Mouse (Mus musculus) right cerebral cortex, postnatal 10 days (tissue): ENCODE data around the gene Phykpl.

ENCODE experiments used
- DNase-seq, 2 experiments: peaks; one replicate each; pipeline ENCODE4 v3.0.0; 2021; ENCODE audit warnings: low spot score in 2 of 2

Gene Phykpl

DNA sequence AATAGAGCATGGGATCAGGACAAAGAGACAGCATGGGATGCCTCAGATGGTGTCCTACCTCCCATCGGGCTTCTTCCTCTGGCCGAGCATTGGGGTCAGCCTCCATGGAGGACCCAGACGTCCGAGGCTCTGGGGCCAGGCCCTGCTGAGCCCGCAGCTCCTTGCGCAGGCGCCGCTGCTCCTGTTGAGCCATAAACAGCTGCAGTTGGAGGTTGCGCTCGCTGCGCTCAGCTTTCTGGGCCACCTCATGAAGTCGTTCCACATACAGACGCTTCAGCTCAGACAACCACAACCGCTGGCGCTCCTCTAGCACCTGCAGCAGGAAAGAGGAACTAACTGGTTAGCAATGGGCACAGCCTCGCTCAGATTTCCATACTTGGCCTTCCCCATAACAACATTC lies 59.7 kb downstream of the Phykpl start:
- peak in 1 of 2 experiments; percentile 21 for DNase-seq

DNA sequence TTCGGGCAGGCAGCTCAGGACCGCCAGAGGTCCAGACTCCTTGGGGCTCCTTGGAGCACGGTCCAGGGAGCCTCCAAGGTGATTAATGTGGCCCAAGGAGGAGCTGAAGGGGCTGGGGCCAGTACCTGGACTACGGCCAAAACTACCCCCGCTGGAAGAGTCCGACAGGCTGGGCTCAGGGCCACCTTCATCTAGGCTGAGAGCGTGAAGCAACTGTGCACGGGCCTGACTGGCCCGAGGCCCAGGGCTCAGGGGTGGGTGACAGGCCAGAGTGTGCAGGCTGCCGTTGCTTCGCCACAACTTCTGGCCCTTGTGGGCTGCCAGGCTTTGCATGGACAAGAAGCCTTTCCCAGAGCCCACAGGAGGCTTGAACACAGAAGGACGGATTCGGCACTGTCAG lies 60.7 kb downstream of the Phykpl start:
- peak in 1 of 2 experiments; percentile 36 for DNase-seq

DNA sequence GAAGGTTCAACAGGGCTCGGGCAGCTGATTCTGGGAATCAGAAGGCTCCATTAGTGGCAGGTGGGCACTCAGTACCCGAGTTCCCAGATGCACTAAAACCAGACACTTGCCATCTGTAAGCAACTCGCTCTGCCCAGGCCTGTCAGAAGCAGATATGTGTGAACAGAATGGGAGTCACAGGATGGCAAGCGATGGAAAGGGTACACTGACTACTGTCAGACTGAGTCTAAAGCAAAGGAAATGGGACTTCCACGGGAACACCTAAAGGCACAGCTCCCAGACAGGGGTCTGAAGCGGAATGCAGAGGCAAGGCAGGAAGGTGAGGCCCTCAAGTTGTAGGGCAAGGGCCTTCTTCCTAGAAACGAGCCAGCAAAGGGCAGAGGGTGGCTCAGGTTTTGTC lies 61.7 kb downstream of the Phykpl start:
- DNase-seq = peak in 1 of 2 experiments; percentile 20

DNA sequence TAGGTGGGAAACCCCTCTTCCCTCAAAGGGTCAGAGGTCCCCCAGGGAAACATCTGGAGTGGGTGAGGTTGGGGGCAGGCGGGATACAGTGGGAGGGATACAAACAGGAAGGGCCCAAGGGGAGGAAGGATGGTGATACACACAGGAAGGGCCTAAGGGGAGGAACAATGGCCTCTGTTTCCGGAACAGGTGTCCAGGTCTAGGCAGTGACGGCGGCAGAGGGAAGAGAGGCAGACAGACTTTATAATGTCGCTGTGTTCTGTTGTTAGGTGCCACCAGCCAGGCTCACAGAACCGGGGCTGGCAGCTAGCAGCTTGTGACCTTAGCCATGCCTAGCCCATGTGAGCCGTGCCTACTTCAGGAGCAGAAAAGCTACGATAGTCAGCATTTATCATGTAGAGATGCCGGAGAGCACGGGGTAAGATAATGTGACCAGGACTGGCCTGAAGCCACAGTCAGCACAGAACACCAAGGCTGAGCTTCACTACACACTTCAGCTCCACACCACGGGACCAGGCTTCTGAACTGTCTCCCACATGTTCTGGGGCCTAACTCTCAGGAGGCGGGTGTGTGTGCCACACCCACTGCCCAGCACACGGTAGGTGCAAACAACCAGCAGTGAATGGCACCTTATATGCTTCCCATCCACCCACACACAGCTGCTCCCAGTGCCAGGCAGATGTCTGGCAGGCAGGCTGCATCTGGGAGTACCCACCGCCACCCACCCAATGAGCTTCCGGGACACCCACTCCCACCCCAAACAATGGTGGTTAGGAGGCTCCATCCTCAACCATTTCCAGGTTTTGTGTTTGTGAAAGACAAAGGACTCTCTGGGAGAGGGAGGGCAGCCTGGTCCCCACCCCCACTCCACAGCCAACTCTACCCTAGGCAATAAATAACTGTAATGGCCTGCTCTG lies 62.5 kb downstream of the Phykpl start:
- peak in 1 of 2 experiments; percentile 21 for DNase-seq

DNA sequence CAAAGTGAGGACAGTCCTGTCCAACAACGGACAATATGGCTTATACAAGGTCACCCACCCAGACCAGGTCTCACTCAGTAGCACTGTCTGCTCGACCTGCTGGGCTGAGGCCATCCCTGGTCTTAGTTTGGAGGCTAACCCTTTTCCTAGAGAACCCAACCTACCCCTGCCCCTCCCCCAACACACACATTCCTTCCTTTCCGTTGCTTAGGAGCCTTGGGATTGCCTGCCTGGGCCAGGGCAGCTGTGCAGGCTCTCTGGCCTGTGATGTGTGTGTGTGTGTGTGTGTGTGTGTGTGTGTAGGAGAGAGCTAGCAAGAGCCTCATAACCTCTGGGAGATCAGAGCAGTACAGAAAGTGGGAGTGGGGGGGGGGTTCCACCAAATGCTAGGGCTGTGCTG lies 64.0 kb downstream of the Phykpl start:
- DNase-seq = peak in 1 of 2 experiments; percentile 21

DNA sequence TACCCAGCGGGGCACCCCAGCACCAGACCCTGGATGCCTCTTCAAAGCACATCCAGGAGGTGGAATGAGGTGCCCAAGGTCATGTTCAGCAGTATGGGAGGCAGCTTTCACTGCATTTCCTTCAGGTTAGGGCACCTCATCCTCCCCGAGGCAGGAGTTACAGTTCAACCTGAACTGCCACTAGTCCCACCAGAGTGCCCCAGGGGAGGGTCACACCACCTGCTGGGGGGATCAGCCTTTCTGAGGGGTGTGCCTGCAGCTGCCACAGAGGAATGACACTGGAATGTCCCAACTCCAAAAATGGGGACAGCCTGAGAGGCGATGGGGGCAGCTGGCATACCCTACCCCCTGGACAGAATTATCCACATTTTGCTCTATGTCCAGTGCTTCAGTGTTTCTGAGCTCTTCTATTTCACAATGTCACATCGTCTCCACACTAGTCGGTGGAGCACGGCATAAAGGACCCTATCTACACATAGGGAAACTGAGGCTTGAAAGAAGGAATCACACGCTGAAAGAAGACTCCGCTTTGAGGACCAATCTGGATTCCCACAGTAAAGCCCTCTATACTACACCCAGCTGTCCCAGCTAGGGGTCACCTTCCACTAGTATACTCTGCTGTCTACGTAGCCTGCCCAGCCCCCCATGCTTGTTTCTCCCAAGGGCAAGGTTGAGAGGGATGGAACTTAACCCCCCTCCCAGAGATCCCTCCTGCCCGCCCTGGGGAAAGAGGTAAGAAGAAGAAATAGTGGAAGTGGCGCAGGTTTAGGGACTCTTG lies 64.7 kb downstream of the Phykpl start:
- peak in 1 of 2 experiments; percentile 19 for DNase-seq

DNA sequence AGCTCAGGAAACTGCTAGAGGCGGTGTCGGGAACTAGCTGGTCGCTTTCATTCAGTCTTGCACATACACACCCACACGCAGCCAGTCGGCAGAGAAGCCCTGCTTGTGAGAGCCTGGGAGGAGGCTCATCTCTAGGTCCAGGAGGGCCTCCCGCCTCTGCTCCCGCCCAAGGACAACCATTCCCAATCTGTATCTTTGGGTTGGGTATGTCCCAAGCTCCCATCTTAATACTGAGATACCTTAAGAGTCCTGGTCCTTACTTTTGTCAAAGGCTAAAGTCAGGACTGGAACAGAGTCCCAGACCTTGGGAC lies 65.3 kb downstream of the Phykpl start:
- DNase-seq = peak in 1 of 2 experiments; percentile 41

DNA sequence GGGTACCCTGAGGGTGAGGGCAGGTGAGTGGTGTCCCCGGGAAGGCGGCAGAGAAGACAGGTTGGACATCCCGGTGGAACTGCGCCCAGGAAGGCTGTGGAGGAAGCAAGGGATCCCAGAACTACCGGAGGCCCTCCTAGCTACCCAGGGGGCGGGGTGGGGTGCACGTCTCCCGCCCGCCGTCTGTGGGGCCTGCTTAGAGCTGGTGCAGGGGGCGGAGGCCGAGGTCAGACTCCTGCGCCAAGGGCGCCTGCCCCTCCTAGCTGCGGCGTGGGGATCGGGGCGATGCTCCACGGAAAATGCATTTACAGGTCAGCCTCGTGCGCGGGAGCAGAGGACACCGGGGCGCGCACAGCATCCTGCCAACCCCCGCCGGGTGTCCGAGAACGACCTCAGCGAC lies 65.7 kb downstream of the Phykpl start:
- DNase-seq = peak in 1 of 2 experiments; percentile 25

DNA sequence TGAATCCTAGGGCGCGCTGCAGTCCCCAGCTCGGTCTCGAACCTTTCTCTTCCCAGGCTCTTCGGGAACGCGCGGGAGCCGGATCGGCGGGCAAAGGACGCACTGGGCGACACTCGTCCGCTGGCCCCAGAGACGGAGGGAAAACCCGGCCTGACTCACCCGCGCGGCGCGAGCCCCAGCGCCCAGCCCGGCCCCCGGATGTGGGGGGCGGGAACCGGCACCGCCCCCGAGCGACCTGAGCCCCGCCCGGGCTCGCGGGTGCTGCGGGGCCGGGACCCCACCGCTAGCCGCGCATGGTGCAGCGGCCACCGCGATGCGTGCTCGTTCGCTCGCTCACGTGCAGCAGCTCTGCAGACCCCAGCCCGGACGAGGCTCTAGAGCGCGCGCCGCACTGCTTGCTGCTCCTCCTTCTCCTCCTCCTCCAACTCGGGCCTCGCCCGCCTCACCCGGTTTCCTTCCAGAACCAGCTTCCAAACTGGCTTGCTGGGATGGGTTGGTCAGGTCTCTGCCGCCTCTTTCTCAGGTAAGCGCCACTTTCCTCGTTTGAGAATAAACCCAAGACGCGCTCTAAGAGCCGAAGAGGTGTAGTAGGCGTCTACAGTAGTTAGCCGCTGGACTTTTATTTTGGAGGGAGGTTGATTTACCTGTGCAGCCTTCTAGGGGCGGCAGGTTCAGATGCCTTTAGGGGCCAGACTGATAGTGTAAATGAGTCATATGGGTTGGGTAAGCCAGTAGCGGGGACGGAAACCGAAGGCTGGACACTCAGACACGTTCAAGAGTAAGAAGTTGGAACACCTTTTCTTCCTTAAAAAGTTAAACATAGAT lies 66.3 kb downstream of the Phykpl start, which contains the start of the genes N4bp3 and D930048N14Rik:
N4bp3 (minus strand) TSS at position 152 of the 825 bp plus-strand sequence.
D930048N14Rik (plus strand) TSS at position 264 of the 825 bp plus-strand sequence.
- peak; percentile 64 to 67 for DNase-seq

DNA sequence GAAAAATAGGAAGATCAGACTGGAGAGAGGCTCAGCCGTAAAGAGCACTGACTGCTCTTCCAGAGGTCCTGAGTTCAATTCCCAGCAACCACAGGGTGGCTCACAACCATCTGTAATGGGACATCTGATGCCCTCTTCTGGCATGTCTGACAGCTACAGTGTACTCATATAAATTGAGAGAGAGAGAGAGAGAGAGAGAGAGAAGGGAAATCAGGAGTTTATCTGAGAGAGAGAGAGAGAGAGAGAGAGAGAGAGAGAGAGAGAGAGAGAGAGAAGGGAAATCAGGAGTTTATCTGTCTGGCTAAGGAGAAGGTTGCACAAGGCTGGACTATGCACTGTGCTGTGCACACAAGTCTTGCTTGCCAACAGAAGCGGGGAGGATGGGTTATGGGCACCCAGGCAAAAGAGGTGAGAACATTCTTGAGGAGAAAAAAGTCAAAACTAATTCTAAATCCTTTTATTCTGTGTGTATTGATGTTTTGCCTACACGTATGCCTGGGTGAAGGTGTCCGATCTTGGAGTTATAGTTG lies 68.4 kb downstream of the Phykpl start:
- DNase-seq = no peak

DNA sequence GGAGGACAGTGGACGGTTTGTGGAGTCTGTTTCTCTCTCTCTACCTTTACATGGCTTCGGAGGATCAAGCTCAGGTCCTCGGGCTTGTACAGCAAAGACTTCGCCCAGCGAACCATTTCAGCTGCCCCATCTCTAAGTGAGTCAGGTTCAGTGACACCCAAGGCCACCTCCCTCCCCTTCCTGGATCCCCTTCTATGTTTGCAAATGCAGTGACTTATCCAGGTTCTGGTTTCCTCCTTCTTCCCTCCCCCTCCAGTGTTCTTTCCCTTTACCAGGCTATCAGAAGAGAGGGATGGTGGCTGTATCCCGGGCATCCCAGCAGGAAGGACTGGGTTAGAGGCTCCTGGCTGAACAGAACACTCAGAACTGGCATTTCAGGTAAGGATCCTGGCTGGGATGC lies 69.2 kb downstream of the Phykpl start:
- no peak for DNase-seq
